Mouse (Mus musculus) forelimb bud, embryonic 11.5 days (tissue): Measurements from ENCODE around the gene Il17rc.

Experiments used
- DNase-seq: peaks from one replicate; pipeline ENCODE4 v3.0.0-alpha.2; 2012; ENCODE audit warnings: low read depth, low spot score

Gene Il17rc

GRCm38 (mm10) chr6:113451839-113452238 is 19.4 kb upstream of the Il17rc start:
- DNase-seq = no peak

DNA sequence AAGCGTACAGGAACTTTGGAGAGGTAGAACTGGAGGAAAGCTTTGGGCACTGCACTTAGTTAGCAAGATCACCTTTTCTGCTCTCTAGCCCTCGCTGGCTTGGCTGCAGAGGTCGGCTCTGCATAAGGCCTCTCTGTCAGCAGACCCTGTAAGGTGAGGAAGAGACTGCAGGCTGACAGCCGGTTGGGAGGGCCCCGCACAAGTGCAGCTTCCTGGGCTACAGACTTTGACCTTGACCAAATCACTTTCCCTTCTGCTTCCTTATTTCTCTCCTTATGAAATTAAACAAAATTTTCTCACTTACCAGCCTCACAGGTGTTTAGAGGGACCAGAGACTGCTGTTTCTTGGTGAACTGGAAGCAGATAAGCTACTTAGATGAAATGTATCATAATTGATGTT is 16.2 kb upstream of the Il17rc start:
- no peak for DNase-seq

DNA sequence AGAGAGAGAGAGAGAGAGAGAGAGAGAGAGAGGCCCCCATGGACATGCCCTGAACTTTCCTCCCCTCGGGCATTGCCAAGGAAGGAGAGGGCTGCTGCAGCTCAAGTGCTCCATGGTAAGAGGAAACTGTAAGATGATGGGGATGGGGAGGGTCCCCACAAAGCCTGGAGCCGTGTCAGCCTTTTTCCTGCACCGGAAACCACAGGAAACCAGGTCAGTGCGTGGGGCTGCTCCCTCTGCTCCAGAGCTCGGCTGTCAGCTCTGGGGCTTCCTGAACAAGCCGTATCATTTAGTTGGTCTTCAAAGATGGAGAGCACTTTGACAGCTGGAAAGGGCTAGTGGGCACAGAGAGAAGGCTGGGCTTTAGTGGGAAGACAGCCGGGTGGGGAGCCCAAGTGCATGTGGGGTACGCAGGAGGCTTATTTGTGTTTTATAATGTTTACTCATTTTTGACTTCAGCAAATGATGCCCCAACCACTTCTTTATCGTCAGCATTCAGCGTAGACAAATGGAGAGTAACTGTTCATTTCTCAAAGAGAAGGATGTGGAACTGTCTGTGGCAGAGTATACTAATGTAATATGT is 13.2 kb upstream of the Il17rc start, which contains the start of gene Il17re:
Gene Il17re (plus strand): TSS at position 533 of the 583 bp plus-strand sequence.
- DNase-seq = no peak

DNA sequence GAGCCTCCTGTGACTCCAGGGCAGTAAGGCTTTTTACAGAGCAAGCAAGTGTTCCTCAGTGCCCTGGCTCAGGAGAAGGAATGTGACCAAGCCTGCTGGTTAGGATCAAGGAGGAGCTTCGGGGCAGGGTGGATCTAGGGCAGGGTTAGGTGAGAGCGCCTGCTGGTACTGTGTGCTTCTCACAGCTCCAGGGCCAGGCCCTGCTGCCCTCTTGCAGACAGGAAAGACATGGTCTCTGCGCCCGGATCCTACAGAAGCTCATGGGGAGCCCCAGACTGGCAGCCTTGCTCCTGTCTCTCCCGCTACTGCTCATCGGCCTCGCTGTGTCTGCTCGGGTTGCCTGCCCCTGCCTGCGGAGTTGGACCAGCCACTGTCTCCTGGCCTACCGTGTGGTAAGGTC is 12.6 kb upstream of the Il17rc start:
- no peak for DNase-seq

DNA sequence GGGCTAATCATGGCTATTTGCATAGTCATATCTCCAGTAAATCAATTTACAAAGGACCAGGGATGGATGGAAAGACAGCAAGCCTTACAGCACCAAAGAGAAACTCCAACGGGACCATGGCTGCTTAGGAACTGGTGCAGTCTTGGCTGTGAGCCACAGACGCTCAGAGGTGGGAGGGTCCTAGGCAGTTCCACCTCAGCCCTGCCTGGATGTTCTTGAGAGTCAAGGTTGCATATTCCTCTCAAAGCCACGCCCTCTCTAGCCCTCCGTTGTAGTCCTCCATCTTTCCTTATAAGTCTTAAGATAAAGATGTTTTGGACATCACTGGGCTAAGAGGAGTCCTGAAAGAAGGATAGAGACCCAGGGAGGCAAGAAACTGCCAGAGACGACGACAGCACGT is 7.2 kb upstream of the Il17rc start:
- no peak for DNase-seq

- DNase-seq = no peak
Measured at GRCm38 (mm10) chr6:113465602-113466001, 5.6 kb upstream of the Il17rc start.

DNA sequence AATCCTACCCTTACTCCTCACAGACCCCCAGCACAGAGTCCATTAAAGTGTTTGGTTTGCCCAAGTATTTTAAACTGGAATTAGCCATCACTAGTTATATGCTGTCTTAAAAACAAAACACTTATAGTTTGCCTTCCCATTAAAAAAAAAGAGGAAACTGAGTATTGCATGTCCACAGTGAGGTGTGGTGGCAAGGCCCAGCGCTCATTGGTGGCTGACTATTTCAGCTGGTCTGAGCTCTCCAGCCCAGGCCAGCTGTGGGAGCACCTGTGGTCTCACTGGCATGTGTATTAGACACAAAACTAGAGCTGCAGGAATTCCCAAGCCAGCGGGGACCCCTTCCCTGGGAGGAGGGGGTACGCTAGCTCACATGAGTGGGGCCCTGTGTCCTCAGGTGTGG is 2.7 kb upstream of the Il17rc start:
- DNase-seq = no peak

- DNase-seq = peak; percentile 78
Measured at GRCm38 (mm10) chr6:113469021-113469420, 2.2 kb upstream of the Il17rc start.

DNA sequence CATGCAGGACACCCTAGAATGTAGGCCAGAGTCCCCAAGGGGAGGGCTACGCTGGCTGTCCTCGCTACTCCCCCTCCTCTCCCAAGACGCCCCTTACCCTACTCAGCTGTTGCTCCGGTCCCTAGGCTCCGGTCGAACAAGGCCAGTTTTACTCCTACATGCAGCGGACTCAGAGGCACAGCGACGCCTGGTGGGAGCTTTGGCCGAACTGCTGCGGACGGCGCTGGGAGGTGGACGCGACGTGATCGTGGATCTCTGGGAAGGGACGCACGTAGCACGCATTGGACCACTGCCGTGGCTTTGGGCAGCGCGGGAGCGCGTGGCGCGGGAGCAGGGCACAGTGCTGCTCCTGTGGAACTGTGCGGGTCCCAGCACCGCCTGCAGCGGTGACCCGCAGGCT is 1.8 kb upstream of the Il17rc start:
- peak; percentile 74 for DNase-seq

DNA sequence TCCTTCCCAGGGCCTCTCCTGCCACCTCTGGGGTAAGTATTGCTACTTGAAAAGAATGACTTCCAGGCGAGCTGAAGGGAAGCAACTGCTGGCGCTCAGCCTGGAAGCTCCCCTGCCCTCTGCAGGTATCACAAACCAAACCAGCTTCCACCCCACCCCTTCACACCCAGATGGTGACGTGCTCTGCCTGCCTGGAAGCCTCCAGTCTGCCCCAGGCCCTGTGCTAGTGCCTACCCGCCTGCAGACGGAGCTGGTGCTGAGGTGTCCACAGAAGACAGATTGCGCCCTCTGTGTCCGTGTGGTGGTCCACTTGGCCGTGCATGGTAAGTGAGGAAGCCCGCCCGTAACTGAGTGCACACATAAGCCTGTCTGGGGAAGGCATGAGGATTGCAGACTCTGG is 834 bp downstream of the Il17rc start:
- DNase-seq = no peak

- DNase-seq = no peak
Measured at GRCm38 (mm10) chr6:113473246-113473645, 2.0 kb downstream of the Il17rc start.

DNA sequence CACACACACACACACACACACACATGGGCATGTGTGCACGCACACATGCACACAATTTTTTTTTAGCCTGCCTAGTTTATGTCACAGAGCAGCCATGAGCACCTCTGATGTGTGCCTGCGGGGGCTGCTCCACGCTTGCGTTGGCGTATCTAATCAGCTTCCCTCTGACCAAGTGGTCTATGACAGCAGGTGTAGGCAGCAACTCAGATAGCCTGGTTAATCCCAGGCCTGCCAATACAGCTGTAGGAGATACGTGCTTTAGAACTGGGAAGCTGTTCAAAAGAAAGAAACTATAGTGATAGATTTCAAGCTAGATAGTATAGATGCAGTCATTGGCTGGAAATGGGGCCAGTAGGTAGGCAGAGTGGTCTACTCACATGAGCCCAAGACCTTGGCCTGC is 2.5 kb downstream of the Il17rc start:
- DNase-seq = no peak

DNA sequence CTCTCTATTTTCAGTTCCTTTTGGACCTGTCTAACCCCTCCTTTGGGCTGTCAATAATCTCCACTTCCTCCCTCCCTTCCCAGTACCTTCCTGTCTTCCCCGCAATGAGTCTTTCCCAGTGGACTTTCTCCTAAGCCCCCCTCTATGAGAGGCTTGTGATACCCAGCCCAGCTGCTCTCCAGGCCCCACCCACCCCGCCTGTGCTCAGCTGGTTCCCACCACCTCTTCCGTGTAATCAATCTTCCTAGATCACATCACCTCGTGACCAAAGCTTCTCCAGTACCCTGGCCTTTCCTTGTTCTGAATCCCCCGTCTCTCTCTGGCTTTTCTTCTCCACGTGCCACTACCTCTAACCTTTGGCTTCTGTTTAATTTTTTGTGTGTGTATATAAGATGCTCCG is 6.1 kb downstream of the Il17rc start:
- DNase-seq = no peak

DNA sequence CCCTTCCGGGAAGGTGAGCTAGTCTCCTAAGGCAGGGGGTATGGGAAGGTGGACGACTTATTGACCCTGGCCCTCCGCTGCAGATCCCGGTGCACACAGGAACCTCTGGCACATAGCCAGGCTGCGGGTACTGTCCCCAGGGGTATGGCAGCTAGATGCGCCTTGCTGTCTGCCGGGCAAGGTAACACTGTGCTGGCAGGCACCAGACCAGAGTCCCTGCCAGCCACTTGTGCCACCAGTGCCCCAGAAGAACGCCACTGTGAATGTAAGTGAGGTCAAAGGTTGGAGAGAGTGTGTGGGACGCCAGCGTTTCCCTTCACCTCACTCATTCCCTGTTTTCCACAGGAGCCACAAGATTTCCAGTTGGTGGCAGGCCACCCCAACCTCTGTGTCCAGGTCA is 7.7 kb downstream of the Il17rc start:
- no peak for DNase-seq

GRCm38 (mm10) chr6:113480555-113481373 is 9.5 kb downstream of the Il17rc start:
- no peak for DNase-seq

- no peak for DNase-seq
Measured at GRCm38 (mm10) chr6:113482477-113483099, 11.4 kb downstream of the Il17rc start.

DNA sequence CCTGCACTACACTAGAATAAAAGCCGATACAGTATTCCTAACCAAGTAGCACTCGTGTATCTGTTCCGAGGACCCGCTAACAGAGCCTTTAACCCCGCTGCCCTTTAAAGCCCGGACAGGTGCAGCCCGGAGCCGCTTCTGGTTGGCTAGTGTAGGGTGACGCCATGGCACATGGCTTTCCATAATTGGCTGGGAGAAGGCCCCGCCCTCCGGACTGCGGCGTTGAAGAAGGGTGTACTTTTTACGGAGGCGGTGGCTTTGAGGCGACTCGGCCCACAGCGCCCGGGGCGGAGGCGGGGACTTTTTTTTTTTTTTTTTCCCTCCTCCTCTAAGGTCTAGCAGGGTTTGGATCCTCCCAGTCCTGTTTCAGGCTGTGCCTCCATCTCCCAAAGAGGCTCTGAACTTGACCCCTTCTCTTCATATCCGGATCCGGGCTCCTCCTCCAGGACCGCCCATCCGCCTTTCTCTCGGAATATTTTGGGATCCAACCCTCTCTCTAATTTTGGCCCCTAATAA is 11.9 kb downstream of the Il17rc start, which contains the start of gene Creld1:
Gene Creld1 (plus strand): TSS at position 198 of the 516 bp plus-strand sequence.
- peak; percentile 89 for DNase-seq

DNA sequence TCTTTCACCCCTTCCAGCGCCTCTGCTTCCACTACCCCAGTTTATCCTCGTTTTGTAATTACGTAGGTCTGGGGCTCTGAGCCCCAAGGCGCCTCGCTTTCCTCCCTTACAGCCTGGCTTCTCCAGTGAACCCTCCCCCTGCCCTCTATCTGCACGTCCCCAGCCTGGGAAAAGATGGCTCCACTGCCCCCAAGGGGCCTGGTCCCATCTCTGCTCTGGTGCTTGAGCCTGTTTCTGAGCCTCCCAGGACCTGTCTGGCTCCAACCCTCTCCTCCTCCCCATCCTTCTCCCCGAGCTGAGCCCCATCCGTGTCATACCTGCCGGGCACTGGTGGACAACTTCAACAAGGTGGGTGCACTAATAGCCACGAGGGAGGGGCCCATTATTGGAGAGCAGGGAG is 12.5 kb downstream of the Il17rc start:
- DNase-seq = no peak

DNA sequence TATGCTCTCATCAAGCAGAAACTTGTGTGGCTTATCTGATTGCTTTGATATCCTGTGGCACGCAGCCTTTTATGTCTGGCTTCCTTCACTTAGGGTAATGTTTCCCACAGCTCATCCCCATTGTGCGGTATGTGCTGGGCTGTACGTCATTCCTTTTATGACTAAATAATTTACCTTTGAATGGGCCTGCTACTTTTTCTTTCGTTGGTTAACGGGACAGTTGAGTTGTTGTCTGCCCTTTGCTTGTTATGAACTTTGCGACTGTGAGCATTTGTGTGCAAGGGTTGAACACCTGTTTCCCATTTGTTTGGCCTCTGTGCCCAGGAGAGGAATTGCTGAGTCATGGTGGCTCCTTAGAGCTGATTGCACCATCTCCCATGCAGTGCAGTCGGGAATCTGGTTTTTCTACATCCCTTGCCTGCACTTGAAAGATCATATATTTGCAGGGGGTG is 15.9 kb downstream of the Il17rc start:
- DNase-seq = peak; percentile 81

- no peak for DNase-seq
Measured at GRCm38 (mm10) chr6:113489410-113489809, 18.2 kb downstream of the Il17rc start.

DNA sequence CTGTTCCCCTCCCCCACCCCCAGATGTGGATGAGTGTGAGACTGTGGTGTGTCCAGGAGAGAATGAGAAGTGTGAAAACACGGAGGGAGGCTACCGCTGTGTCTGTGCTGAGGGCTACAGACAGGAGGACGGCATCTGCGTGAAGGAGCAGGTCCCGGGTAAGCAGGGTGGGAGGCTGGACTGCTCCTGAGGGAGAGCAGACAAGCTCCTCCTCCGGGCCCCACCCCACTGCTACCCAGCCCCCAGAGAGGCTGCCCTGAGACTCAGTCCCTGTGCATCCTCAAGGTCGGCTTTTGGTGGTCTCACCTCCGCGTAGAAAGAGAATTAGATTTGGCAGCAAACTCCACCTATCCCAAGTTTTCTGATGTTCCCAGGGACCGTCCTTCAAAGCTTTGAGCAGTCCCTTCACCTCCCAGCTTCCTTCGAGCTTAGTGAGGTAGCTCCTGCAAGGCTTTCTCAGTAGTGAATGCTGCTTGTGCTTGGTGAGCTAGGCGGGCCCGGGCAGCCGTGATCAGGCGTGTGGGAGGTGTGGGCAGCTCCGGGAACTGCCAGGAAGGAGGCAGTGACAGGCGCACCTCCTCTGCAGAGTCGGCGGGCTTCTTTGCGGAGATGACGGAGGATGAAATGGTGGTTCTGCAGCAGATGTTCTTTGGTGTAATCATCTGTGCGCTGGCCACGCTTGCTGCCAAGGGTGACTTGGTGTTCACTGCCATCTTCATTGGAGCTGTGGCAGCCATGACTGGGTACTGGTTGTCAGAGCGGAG is 21.1 kb downstream of the Il17rc start:
- no peak for DNase-seq
